Mouse (Mus musculus) hindbrain, embryonic 10.5 days (tissue): ENCODE measurements around the gene Gm20390. TPM values are rescaled to one million over a fixed set of nuclear protein-coding genes. Genes with fewer than 3 reads are reported as not detected.

Experiments used
- DNase-seq: peaks from one replicate; pipeline ENCODE4 v3.0.0-alpha.2; 2017; ENCODE audit warnings: low spot score
- H3K27ac ChIP-seq: fragments of 300-500 bp; sonication (generic); 2 replicates; pipeline ENCODE4 v1.5.1; 2016; ENCODE audit warnings: mild to moderate bottlenecking, moderate library complexity
- H3K27me3 ChIP-seq: fragments of 300-500 bp; sonication (generic); 2 replicates; pipeline ENCODE4 v1.6.1; 2016; ENCODE audit warnings: mild to moderate bottlenecking; ENCODE audit not compliant: poor library complexity, insufficient read depth, severe bottlenecking
- H3K36me3 ChIP-seq: fragments of 300-500 bp; sonication (generic); 2 replicates; pipeline ENCODE4 v1.6.1; 2016; ENCODE audit warnings: mild to moderate bottlenecking, moderate library complexity
- H3K4me1 ChIP-seq: fragments of 300-500 bp; sonication (generic); replicated peaks from 2 replicates; pipeline ENCODE4 v1.6.1; 2016; ENCODE audit warnings: mild to moderate bottlenecking
- H3K4me3 ChIP-seq: fragments of 300-500 bp; sonication (generic); 2 replicates; pipeline ENCODE4 v1.5.1; 2016; ENCODE audit warnings: mild to moderate bottlenecking, moderate library complexity
- H3K9me3 ChIP-seq: fragments of 300-500 bp; sonication (generic); 2 replicates; pipeline ENCODE4 v1.6.1; 2016; ENCODE audit warnings: mild to moderate bottlenecking, moderate library complexity
- WGBS: fragments of 180-500 bp; shearing (Covaris S2); methylation state at CpG from one replicate; pipeline ENCODE4 v1.1.7; 2016; 5-methylcytosine and 5-hydroxymethylcytosine counted together
- polyA plus RNA-seq: library from polyadenylated mRNA; unstranded; fragments of >200 nt; fragmentation: Nextera tagmentation; extraction: Ambion mirVana; gene quantifications from 2 replicates; pipeline ENCODE4 v1.2.1, GENCODE M21; 2016

The Gm20390 gene
- polyA plus RNA-seq, 1 experiment from 2014 or later = 482 TPM

DNA sequence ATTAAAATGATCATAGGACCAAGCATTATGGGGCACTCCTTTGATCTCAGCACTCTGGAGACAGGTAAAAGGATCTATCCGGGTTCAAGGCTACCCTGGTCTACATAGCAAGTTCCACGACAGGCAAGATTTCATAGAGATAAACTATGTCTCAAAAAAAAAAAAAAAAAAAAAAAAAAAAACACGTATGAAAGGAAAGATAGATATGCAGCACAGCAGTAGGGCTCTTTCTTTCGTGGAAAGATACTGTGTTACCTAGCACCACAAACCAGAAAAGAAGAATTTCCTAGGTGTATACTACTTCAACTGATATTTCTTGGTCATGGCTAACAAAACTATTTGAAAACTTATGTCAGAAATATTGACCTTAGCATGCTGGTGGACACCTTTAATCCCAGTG is 61.3 kb downstream of the Gm20390 start:
- peaks cover 83% of the 10 kb centered on the region for H3K36me3 ChIP-seq
- no peaks in the 10 kb centered on the region for H3K27me3 ChIP-seq
- DNase-seq = no peak
- H3K4me3 ChIP-seq = no peak overlapping the region
- no peaks in the 10 kb centered on the region for H3K9me3 ChIP-seq
- no peak overlapping the region for H3K27ac ChIP-seq
- H3K4me1 ChIP-seq = no peaks in the 10 kb centered on the region
- 93% methylated on average over 4 of the region's 4 CpGs for WGBS

Other genes with a start within 250 kb of the Gm20390 start
- gene Utp18, start 82.5 kb downstream of the Gm20390 start, polyA plus RNA-seq = 30.9 and 35.8 TPM in 2 replicates
- 26.9 and 34.0 TPM in 2 replicates for gene Mbtd1, start 82.4 kb downstream of the Gm20390 start, polyA plus RNA-seq
- 129 and 138 TPM in 2 replicates for gene Nme2, start 12.0 kb downstream of the Gm20390 start, polyA plus RNA-seq
- gene Nme1, start 228 bp upstream of the Gm20390 start, polyA plus RNA-seq = 314 and 317 TPM in 2 replicates
- gene Spag9, start 27.8 kb upstream of the Gm20390 start, polyA plus RNA-seq = 62.5 and 70.1 TPM in 2 replicates
- 22.3 and 31.1 TPM in 2 replicates for gene Tob1, start 243.2 kb upstream of the Gm20390 start, polyA plus RNA-seq